Mouse (Mus musculus) naive thymus-derived CD4-positive, alpha-beta T cell, adult 5 months (primary cell): ENCODE data around the gene Gm21887. TPM values are rescaled to one million over a fixed set of nuclear protein-coding genes. Genes with fewer than 3 reads are reported as not detected.

Source experiments
- polyA plus RNA-seq: library from polyadenylated mRNA; unstranded; fragments of 100-300 nt; shearing (Covaris generic); gene quantifications from one replicate; pipeline ENCODE4 v1.2.1, GENCODE M21; 2017

Gm21887 gene
- polyA plus RNA-seq = 394 TPM

DNA sequence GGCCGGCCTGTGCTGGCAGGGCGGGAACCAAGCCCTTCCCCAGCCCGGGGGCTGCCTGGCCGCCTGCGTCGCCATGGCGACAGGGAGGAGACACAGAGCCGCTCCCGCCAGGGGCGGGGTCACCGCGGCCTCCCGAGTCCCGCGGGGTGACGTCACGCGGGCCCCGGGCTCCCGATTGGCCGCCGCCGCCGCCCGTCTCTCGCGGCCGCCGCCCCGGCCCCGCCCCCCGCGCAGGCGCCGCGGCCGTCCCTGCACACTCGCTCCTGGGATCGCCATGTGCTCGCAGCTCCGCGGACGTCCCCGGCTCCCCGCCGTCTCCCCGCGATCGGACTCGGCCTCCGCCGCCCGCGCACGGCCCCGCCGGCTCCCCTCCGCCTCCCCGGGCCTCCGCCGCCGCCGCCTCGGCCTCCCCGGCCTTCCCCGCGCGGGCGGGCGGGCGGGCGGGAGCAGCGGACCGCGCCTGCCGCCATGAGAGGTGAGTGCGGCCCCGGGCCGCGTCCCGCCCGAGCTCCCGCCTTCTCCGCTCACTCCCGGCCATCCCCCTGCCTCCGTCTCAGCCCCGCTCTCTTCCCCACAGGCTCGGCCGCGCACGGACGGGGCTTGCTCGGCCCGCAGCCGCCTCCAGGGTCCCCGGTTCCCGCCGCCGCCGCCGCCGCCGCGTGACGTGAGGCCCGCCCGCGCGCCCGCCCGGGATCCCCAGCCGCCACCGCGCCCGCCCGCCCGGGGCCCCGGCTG, at the start of gene Gm21887:
TSS of gene Gm21887 (plus strand) at position 644 of the 735 bp plus-strand sequence.

Other genes with a start within 250 kb of the Gm21887 start
- gene 4933400A11Rik, start 230.0 kb upstream of the Gm21887 start, polyA plus RNA-seq = not detected